Mouse (Mus musculus): Measurements from ENCODE around the gene Bco2.

Gene Bco2

DNA sequence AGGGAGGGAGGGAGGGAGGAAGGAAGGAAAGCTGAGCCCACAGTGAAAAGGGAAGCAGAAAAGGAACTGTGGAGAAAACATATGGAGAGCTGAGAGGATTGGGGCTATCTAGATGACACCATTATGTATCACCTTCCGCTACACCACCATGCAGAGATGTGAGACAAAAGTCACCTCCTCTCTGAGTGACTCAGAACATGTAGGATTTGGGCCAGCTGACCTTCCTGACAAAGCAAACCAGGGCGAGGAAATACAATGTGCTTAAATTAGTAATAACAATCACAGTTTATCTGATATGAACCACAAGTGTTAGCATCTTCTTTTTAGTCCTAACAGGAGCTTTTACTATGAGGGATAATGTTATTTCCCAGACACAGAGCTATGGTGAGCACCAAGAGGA, 57.4 kb downstream of the Bco2 start:
- Histone ChIP-seq H3K36me3 (ENCODE audit: insufficient read depth, low read length) (peaks cover 11% of the 10 kb centered on the region; the same call in 1 of the 2 replicates), H3K9me3 (ENCODE audit: low read length) (no peaks in the 10 kb centered on the region), H3K4me1 (replicated peaks; ENCODE audit: low read depth, low read length) (peaks cover 43% of the 10 kb centered on the region), H3K27me3 (ENCODE audit: insufficient read depth, low read length) (no peaks in the 10 kb centered on the region), H3K4me3 (replicated peaks; ENCODE audit: low read length) (no peak overlapping the region)
- no peak for TF ChIP-seq CTCF (conservative IDR thresholded peaks at IDR 0.05; ENCODE audit: low read length)
- no peak for TF ChIP-seq POU5F1 (IDR thresholded peaks at IDR 0.05; ENCODE audit: borderline replicate concordance, low read length)
- no peak for TF ChIP-seq NANOG (IDR thresholded peaks at IDR 0.05; ENCODE audit: borderline replicate concordance, low read length)

GRCm38 (mm10) chr9:50497076-50497475, 57.9 kb downstream of the Bco2 start:
- Histone ChIP-seq H3K4me1 (replicated peaks; ENCODE audit: low read depth, low read length) (peaks cover 48% of the 10 kb centered on the region), H3K9me3 (ENCODE audit: low read length) (no peaks in the 10 kb centered on the region), H3K36me3 (ENCODE audit: insufficient read depth, low read length) (peaks cover 11% of the 10 kb centered on the region; the same call in 1 of the 2 replicates), H3K27me3 (ENCODE audit: insufficient read depth, low read length) (no peaks in the 10 kb centered on the region), H3K4me3 (replicated peaks; ENCODE audit: low read length) (no peak overlapping the region)
- TF ChIP-seq POU5F1 (IDR thresholded peaks at IDR 0.05; ENCODE audit: borderline replicate concordance, low read length) (no peak), NANOG (IDR thresholded peaks at IDR 0.05; ENCODE audit: borderline replicate concordance, low read length) (no peak), CTCF (conservative IDR thresholded peaks at IDR 0.05; ENCODE audit: low read length) (no peak)

DNA sequence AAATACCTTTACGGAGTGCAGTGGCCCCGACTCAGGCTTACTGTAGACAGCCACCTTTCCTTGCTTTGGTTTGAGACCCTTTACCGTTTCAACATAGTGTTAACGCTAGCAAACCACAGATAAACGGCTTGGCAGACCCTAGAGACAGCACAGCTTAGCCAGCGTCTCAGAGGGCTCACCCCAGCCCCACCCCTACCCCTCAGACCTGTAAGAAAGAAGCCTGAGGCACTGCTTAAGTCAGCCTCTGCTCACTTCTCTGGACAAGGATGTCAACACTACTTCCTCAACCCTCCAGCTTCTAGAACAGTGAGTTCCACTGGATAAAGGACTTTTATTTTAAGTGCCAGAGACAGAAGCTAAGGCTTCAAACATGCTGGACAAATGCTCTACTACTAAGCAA, 58.4 kb downstream of the Bco2 start:
- Histone ChIP-seq H3K4me1 (replicated peaks; ENCODE audit: low read depth, low read length) (peaks cover 53% of the 10 kb centered on the region), H3K36me3 (ENCODE audit: insufficient read depth, low read length) (peaks cover 11% of the 10 kb centered on the region; the same call in 1 of the 2 replicates), H3K9me3 (ENCODE audit: low read length) (no peaks in the 10 kb centered on the region), H3K27me3 (ENCODE audit: insufficient read depth, low read length) (no peaks in the 10 kb centered on the region), H3K4me3 (replicated peaks; ENCODE audit: low read length) (peak overlapping the region; percentile 53)
- no peak for TF ChIP-seq NANOG (IDR thresholded peaks at IDR 0.05; ENCODE audit: borderline replicate concordance, low read length)
- TF ChIP-seq CTCF (conservative IDR thresholded peaks at IDR 0.05; ENCODE audit: low read length): no peak
- no peak for TF ChIP-seq POU5F1 (IDR thresholded peaks at IDR 0.05; ENCODE audit: borderline replicate concordance, low read length)

DNA sequence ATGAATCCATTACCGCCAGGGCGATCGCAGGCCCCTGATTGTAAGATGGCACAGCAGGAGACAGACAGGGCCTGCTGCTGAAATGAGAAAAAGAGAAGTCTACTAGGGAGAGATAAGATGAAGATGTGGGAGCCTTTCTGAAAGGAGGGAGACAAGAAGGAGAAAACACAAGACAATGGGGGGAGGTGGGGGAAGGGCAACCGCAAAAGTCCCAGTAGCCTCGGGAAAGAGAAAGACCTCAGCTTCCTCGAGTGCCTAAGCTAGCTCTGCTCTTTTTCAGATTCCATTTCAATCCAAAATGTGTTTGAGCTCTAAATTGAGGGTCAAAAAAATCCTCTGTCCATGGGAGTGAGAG, 58.9 kb downstream of the Bco2 start:
- H3K4me3 ChIP-seq (replicated peaks; ENCODE audit: low read length): peak overlapping the region; percentile 53
- no peaks in the 10 kb centered on the region for H3K9me3 ChIP-seq (ENCODE audit: low read length)
- H3K4me1 ChIP-seq (replicated peaks; ENCODE audit: low read depth, low read length): peaks cover 57% of the 10 kb centered on the region
- TF ChIP-seq NANOG (IDR thresholded peaks at IDR 0.05; ENCODE audit: borderline replicate concordance, low read length): no peak
- TF ChIP-seq POU5F1 (IDR thresholded peaks at IDR 0.05; ENCODE audit: borderline replicate concordance, low read length): no peak
- no peak for TF ChIP-seq CTCF (conservative IDR thresholded peaks at IDR 0.05; ENCODE audit: low read length)
- H3K36me3 ChIP-seq (ENCODE audit: insufficient read depth, low read length): peaks cover 11% of the 10 kb centered on the region; the same call in 1 of the 2 replicates
- H3K27me3 ChIP-seq (ENCODE audit: insufficient read depth, low read length): no peaks in the 10 kb centered on the region

GRCm38 (mm10) chr9:50495405-50496150, 59.4 kb downstream of the Bco2 start:
- Histone ChIP-seq H3K36me3 (ENCODE audit: insufficient read depth, low read length) (peaks cover 11% of the 10 kb centered on the region; the same call in 1 of the 2 replicates), H3K4me1 (replicated peaks; ENCODE audit: low read depth, low read length) (peaks cover 57% of the 10 kb centered on the region), H3K4me3 (replicated peaks; ENCODE audit: low read length) (peak overlapping the region; percentile 53), H3K9me3 (ENCODE audit: low read length) (no peaks in the 10 kb centered on the region), H3K27me3 (ENCODE audit: insufficient read depth, low read length) (no peaks in the 10 kb centered on the region)
- TF ChIP-seq CTCF (conservative IDR thresholded peaks at IDR 0.05; ENCODE audit: low read length) (no peak), POU5F1 (IDR thresholded peaks at IDR 0.05; ENCODE audit: borderline replicate concordance, low read length) (no peak), NANOG (IDR thresholded peaks at IDR 0.05; ENCODE audit: borderline replicate concordance, low read length) (no peak)

GRCm38 (mm10) chr9:50494311-50494710, 60.7 kb downstream of the Bco2 start, which contains the start of gene Plet1:
Plet1 (plus strand) TSS chr9:50494525.
- Histone ChIP-seq H3K4me1 (replicated peaks; ENCODE audit: low read depth, low read length) (peaks cover 57% of the 10 kb centered on the region), H3K4me3 (replicated peaks; ENCODE audit: low read length) (peak within 1 kb of the TSS; percentile 53), H3K27me3 (ENCODE audit: insufficient read depth, low read length) (no peaks in the 10 kb centered on the region), H3K36me3 (ENCODE audit: insufficient read depth, low read length) (0 out of 2 replicates have a peak, but pooled peaks cover 5% of the 10 kb centered on the region), H3K9me3 (ENCODE audit: low read length) (no peaks in the 10 kb centered on the region)
- TF ChIP-seq CTCF (conservative IDR thresholded peaks at IDR 0.05; ENCODE audit: low read length) (no peak), POU5F1 (IDR thresholded peaks at IDR 0.05; ENCODE audit: borderline replicate concordance, low read length) (no peak), NANOG (IDR thresholded peaks at IDR 0.05; ENCODE audit: borderline replicate concordance, low read length) (no peak)

DNA sequence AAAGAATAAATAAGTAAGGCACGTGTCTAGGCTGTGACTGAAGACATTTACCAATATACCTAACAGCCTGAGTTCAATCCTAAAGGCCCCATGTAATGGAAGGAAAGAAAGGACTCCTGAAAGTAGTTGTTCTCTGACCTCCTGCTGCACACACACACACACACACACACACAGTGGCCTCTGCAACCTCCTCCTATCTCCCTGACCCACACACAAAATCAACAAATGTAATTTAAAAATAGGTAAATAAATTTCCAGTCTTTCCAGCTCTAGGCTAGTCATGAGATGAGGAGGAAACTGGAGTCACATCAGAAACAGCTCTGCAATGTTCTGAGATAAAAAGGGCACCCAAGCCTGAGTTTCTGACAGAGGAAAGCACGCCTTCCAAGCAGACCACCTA, 61.2 kb downstream of the Bco2 start:
- Histone ChIP-seq H3K9me3 (ENCODE audit: low read length) (no peaks in the 10 kb centered on the region), H3K4me1 (replicated peaks; ENCODE audit: low read depth, low read length) (peaks cover 57% of the 10 kb centered on the region), H3K36me3 (ENCODE audit: insufficient read depth, low read length) (no peaks in the 10 kb centered on the region), H3K4me3 (replicated peaks; ENCODE audit: low read length) (no peak overlapping the region), H3K27me3 (ENCODE audit: insufficient read depth, low read length) (no peaks in the 10 kb centered on the region)
- TF ChIP-seq POU5F1 (IDR thresholded peaks at IDR 0.05; ENCODE audit: borderline replicate concordance, low read length): no peak

DNA sequence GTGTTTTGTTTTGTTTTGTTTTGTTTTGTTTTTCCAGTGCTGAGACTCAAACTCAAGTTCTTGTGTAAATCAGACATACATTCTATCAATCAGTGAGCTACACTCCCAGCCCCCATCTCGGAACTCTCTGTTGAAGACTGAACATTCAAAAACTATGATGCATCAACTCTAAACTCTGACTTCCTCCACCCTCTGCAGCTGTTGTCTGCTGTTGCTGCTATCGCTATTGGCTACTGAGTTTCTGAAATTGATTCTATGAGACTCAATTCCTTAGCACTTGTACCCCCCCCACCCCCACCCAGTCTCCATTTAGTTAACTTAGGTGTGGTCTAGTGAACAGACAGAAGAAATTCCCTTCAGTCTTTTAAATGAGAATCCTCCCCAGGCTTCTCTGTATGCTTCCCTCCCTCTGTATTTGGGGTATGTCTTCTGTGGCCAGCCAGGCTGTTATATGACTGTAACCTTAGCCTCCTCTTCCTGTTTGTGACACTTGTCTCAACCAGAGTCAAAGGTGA, 63.4 kb downstream of the Bco2 start:
- H3K36me3 ChIP-seq (ENCODE audit: insufficient read depth, low read length): no peaks in the 10 kb centered on the region
- peaks cover 51% of the 10 kb centered on the region for H3K4me1 ChIP-seq (replicated peaks; ENCODE audit: low read depth, low read length)
- H3K4me3 ChIP-seq (replicated peaks; ENCODE audit: low read length): no peak overlapping the region
- no peaks in the 10 kb centered on the region for H3K9me3 ChIP-seq (ENCODE audit: low read length)
- H3K27me3 ChIP-seq (ENCODE audit: insufficient read depth, low read length): no peaks in the 10 kb centered on the region
- TF ChIP-seq NANOG (IDR thresholded peaks at IDR 0.05; ENCODE audit: borderline replicate concordance, low read length) (no peak), POU5F1 (IDR thresholded peaks at IDR 0.05; ENCODE audit: borderline replicate concordance, low read length) (no peak), CTCF (conservative IDR thresholded peaks at IDR 0.05; ENCODE audit: low read length) (no peak)

All from E14TG2a.4 (cell line).